Mouse (Mus musculus) stomach, postnatal 0 days (tissue): Measurements from ENCODE around the gene Hoxd13.

Source experiments
- CTCF ChIP-seq: IDR thresholded peaks from 2 replicates; pipeline ENCODE4 v1.5.1; 2016; ENCODE audit warnings: antibody characterized with exemption, low read depth, mild to moderate bottlenecking, moderate library complexity
- EP300 ChIP-seq: optimal IDR thresholded peaks from 2 replicates; pipeline ENCODE3; 2016; ENCODE audit warnings: antibody characterized with exemption

DNA sequence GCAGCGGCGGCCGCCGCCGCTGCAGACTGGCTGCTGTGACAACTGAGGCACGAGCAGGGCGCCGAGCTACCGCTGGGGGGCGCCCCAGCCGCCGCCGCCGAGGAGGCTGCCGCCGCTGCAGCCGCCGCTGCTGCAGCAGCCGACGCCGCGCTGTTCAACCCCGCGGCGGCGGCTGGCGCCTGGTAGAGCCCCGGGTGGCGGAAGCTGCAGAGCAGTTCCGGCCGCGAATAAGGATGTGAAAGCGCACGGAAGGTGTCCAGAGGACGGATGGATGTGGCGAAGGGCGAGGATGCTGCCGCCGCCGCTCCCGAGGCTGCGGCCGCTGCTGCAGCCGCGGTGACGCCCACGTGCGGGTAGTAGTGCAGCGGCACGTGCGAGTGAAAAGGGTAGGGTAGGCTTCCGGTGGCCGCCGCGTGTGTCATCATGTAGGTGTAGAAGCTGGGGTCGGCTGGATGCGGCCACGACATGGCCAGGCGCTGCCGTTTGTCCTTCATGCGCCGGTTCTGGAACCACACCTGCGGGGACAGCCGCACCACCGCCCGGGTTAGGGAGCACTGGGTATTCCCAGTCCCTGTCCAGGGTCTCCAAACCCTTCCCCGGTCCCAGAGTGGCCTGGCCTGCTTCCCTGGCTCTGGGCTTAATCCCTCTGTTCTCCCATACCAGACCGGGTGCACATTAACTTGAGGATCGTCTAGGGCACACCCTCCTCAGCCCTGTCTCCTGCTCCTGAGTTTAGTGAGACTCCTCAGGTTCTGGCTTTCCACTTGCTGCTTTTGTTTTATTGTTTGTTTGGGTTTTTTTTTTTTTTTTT, 12.1 kb upstream of the Hoxd13 start:
- TF ChIP-seq EP300 (no peak), CTCF (no peak)
